Mouse (Mus musculus): Measurements from ENCODE around the gene Sec14l5. TPM values are rescaled to one million over a fixed set of nuclear protein-coding genes. Genes with fewer than 3 reads are reported as not detected.
A peak's percentile ranks its signal among the peaks of the same experiment; 100 is the strongest.

Gene Sec14l5
- polyA plus RNA-seq, 2 experiments, result 0.01 TPM; not detected in 1

DNA sequence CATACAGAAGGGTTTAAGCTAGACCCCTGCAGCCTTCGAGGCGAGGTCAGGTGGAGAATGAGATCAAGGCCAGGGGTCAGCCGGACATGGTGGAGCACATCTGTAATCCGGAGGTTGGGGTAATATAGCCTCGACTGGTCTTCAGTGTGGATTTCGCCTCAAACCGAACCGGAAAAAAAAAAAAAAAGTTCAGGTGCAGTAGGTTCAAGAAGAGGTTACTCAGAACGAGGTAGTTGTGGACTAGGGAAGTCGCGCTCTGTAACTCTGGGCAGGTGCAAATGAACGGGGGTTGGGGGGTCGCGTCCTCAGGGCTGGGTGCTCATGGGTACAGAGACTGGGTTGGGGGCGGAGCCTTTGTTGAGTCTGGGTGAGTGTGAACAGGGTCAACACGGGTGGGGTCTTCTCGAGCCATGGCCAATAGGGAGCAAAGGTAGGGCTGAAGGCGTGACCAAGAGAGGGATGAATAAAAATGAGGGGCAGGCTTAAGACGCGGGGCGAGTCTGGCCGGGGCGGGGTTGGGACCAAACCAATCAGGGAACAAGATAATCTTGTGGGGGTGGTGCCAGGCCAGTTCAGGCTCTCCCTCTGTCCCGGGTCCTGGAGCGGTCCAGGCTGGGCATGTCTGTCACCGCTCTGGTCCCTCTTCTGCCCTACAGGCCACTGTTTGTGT lies 407 bp upstream of the Sec14l5 start:
- no peak overlapping the region for H3K27ac ChIP-seq
- peaks cover 0 to 3% of the 10 kb centered on the region in 2 experiments; a peak in 1 of 4 replicates for H3K4me1 ChIP-seq (replicated peaks; ENCODE audit: control insufficient read depth in 2 of 2, insufficient read depth in 2 of 2, low read length in 1 of 2)
- peak; percentile 37 to 54 (median 45) for DNase-seq (ENCODE audit: low read depth in 3 of 3, low spot score in 3 of 3)
- peak overlapping the region in 1 of 2 experiments; percentile 20; a peak in 2 of 4 replicates for H3K4me3 ChIP-seq (ENCODE audit: insufficient read depth in 1 of 2, low read depth in 2 of 2, low read length in 2 of 2)
- H3K9me3 ChIP-seq (ENCODE audit: control insufficient read depth, low read length), result no peaks in the 10 kb centered on the region
- no peaks in the 10 kb centered on the region for H3K36me3 ChIP-seq (replicated peaks; ENCODE audit: control insufficient read depth, insufficient read depth, low read depth)
- 3% methylated on average over 26 of the region's 26 CpGs for WGBS (ENCODE audit: insufficient replicate concordance)
- H3K27me3 ChIP-seq (ENCODE audit: control insufficient read depth, insufficient read depth, low read length), result no peaks in the 10 kb centered on the region
- no peak overlapping the region for H3K9ac ChIP-seq (replicated peaks)
- TF ChIP-seq EP300 (IDR thresholded peaks at IDR 0.05; ENCODE audit: low read depth) (no peak), CTCF (IDR thresholded peaks at IDR 0.05; ENCODE audit: low read depth) (no peak)
- ATAC-seq (ENCODE audit: insufficient read depth), result peak; percentile 85
- peak overlapping the region; percentile 46 for H3K4me2 ChIP-seq (ENCODE audit: low read depth)

DNA sequence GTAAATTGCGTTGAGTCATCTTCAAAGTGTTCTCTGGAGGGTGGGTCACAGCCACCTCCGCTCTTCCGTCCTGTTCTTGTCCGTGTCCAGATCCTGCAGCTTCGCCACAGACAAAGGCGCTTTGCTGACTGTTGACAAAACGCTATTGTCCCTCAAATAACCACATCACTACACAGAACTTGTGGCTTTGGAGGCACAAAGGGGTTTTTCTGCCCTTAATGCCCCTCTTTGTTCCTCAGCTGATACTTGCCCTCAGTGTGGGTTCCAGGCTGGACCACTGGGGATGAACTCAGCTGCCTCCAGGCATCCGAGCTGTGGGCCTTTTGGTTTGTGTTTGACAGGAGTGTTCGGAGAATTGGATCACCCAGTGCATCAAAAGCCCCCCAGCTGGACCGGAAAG lies 3.6 kb downstream of the Sec14l5 start:
- ATAC-seq (ENCODE audit: insufficient read depth), result no peak
- H3K27ac ChIP-seq, result no peak overlapping the region
- no peaks in the 10 kb centered on the region for H3K27me3 ChIP-seq (ENCODE audit: control insufficient read depth, insufficient read depth, low read length)
- no peak for TF ChIP-seq EP300 (IDR thresholded peaks at IDR 0.05; ENCODE audit: low read depth)
- TF ChIP-seq CTCF (IDR thresholded peaks at IDR 0.05; ENCODE audit: low read depth), result no peak
- no peak for DNase-seq (ENCODE audit: low read depth in 3 of 3, low spot score in 3 of 3)
- 62% methylated on average over 10 of the region's 10 CpGs for WGBS (ENCODE audit: insufficient replicate concordance)
- no peak overlapping the region for H3K9ac ChIP-seq (replicated peaks)
- H3K9me3 ChIP-seq (ENCODE audit: control insufficient read depth, low read length), result no peaks in the 10 kb centered on the region
- no peak overlapping the region for H3K4me3 ChIP-seq (ENCODE audit: insufficient read depth in 1 of 2, low read depth in 2 of 2, low read length in 2 of 2)
- no peaks in the 10 kb centered on the region for H3K36me3 ChIP-seq (replicated peaks; ENCODE audit: control insufficient read depth, insufficient read depth, low read depth)
- H3K4me1 ChIP-seq (replicated peaks; ENCODE audit: control insufficient read depth in 2 of 2, insufficient read depth in 2 of 2, low read length in 1 of 2), result peaks cover 0 to 3% of the 10 kb centered on the region in 2 experiments; a peak in 1 of 4 replicates
- no peak overlapping the region for H3K4me2 ChIP-seq (ENCODE audit: low read depth)

DNA sequence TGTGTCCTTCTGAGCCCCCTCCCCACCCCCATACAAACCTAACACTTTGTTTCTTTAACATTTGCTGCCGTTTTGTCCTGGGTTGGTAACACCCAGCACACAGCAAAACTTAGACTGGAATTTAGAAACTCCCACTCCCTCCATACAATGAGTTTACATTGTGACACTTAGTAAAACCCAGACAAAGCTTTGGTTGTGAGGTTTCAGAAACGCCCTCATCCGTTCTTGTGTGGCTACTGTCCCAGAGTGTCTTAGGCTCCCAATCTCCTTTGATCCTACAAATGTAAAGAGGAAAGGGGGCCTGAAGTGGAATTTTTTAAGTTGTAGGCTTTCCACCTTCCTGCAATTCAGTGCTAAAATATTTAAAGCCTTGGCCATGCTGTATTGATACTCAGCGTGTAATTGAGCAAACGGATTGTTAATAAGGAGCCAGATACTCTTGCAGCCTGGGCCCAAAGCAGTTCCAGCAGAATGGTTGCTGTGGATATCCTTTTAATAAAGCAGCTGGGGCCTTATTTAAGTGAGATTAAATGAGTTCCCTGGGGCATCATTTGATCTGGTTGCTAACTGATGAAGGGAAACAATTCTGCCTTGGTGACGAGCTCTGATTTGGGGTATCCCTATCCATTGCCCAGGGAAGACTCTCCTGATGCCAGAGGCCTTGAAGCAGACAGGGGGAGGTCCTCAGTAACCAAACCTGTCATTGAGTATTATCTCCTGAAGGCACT lies 6.6 kb downstream of the Sec14l5 start:
- no peaks in the 10 kb centered on the region for H3K4me1 ChIP-seq (replicated peaks; ENCODE audit: control insufficient read depth in 2 of 2, insufficient read depth in 2 of 2, low read length in 1 of 2)
- no peaks in the 10 kb centered on the region for H3K27me3 ChIP-seq (ENCODE audit: control insufficient read depth, insufficient read depth, low read length)
- no peak for DNase-seq (ENCODE audit: low read depth in 3 of 3, low spot score in 3 of 3)
- no peaks in the 10 kb centered on the region for H3K36me3 ChIP-seq (replicated peaks; ENCODE audit: control insufficient read depth, insufficient read depth, low read depth)
- H3K27ac ChIP-seq, result no peak overlapping the region
- no peaks in the 10 kb centered on the region for H3K9me3 ChIP-seq (ENCODE audit: control insufficient read depth, low read length)
- 54% methylated on average over 6 of the region's 6 CpGs for WGBS (ENCODE audit: insufficient replicate concordance)
- H3K4me2 ChIP-seq (ENCODE audit: low read depth), result no peak overlapping the region
- H3K4me3 ChIP-seq (ENCODE audit: insufficient read depth in 1 of 2, low read depth in 2 of 2, low read length in 2 of 2), result no peak overlapping the region
- no peak for TF ChIP-seq CTCF (IDR thresholded peaks at IDR 0.05; ENCODE audit: low read depth)
- TF ChIP-seq EP300 (IDR thresholded peaks at IDR 0.05; ENCODE audit: low read depth), result no peak
- ATAC-seq (ENCODE audit: insufficient read depth), result no peak
- no peak overlapping the region for H3K9ac ChIP-seq (replicated peaks)

DNA sequence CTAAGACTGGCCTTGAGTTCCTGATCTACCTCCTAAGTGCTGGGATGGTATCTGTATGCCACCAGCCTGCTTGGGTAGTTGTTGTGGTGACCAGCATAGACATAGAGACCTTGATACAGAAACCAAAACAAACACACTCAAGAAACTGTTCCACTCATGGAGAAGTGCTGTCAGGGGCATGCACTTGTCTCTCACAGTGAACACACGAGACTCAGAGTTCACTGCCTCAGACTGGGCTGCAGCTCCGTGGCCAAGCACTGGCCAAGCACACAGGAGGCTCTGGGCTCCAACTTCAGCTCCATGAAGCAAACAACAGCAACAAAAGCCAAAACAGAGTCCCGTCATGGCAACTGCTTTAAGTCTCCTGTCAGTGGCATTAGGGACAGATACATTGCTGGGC lies 8.1 kb downstream of the Sec14l5 start:
- H3K9me3 ChIP-seq (ENCODE audit: control insufficient read depth, low read length), result no peaks in the 10 kb centered on the region
- H3K4me1 ChIP-seq (replicated peaks; ENCODE audit: control insufficient read depth in 2 of 2, insufficient read depth in 2 of 2, low read length in 1 of 2), result no peaks in the 10 kb centered on the region
- 40% methylated on average over 3 of the region's 3 CpGs for WGBS (ENCODE audit: insufficient replicate concordance)
- TF ChIP-seq EP300 (IDR thresholded peaks at IDR 0.05; ENCODE audit: low read depth) (no peak), CTCF (IDR thresholded peaks at IDR 0.05; ENCODE audit: low read depth) (no peak)
- H3K27me3 ChIP-seq (ENCODE audit: control insufficient read depth, insufficient read depth, low read length), result no peaks in the 10 kb centered on the region
- H3K4me2 ChIP-seq (ENCODE audit: low read depth), result no peak overlapping the region
- no peak overlapping the region for H3K9ac ChIP-seq (replicated peaks)
- no peaks in the 10 kb centered on the region for H3K36me3 ChIP-seq (replicated peaks; ENCODE audit: control insufficient read depth, insufficient read depth, low read depth)
- no peak overlapping the region for H3K27ac ChIP-seq
- H3K4me3 ChIP-seq (ENCODE audit: insufficient read depth in 1 of 2, low read depth in 2 of 2, low read length in 2 of 2), result no peak overlapping the region
- DNase-seq (ENCODE audit: low read depth in 3 of 3, low spot score in 3 of 3) (no peak), ATAC-seq (ENCODE audit: insufficient read depth) (no peak)

DNA sequence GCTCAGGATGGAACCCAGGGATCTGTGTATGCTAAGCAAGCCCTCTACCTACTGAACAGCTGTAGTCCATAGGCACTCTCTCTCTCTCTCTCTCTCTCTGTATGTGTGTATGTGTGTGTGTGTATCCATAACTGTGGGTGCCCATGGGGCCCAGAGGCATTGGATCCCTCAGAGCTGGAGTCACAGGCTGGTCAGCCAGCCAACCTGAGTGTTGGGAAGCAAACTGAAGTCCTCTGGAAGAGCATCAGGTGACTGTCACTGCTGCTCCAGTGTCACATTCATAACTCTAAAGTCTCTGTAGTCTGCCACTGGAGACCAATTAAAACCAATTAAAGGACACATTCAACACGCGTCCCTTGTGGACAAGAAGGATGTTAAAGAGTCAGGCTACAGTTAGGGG lies 9.6 kb downstream of the Sec14l5 start:
- DNase-seq (ENCODE audit: low read depth in 3 of 3, low spot score in 3 of 3), result no peak
- no peak for ATAC-seq (ENCODE audit: insufficient read depth)
- Histone ChIP-seq H3K4me2 (ENCODE audit: low read depth) (no peak overlapping the region), H3K27me3 (ENCODE audit: control insufficient read depth, insufficient read depth, low read length) (no peaks in the 10 kb centered on the region), H3K9me3 (ENCODE audit: control insufficient read depth, low read length) (no peaks in the 10 kb centered on the region), H3K36me3 (replicated peaks; ENCODE audit: control insufficient read depth, insufficient read depth, low read depth) (no peaks in the 10 kb centered on the region), H3K27ac (no peak overlapping the region), H3K4me3 (ENCODE audit: insufficient read depth in 1 of 2, low read depth in 2 of 2, low read length in 2 of 2) (no peak overlapping the region), H3K4me1 (replicated peaks; ENCODE audit: control insufficient read depth in 2 of 2, insufficient read depth in 2 of 2, low read length in 1 of 2) (no peaks in the 10 kb centered on the region), H3K9ac (replicated peaks) (no peak overlapping the region)
- TF ChIP-seq EP300 (IDR thresholded peaks at IDR 0.05; ENCODE audit: low read depth), result no peak
- no peak for TF ChIP-seq CTCF (IDR thresholded peaks at IDR 0.05; ENCODE audit: low read depth)
- WGBS (ENCODE audit: insufficient replicate concordance), result 38% methylated on average over 2 of the region's 2 CpGs

Data from liver, embryonic 14.5 days (tissue).